Mouse (Mus musculus) intestine, embryonic 16.5 days (tissue): Measurements from ENCODE around the gene Ier3. TPM values are rescaled to one million over a fixed set of nuclear protein-coding genes. Genes with fewer than 3 reads are reported as not detected.
A peak's percentile ranks its signal among the peaks of the same experiment; 100 is the strongest.

Experiments
- ATAC-seq: fragments of 200-750 bp; cut with Nextera tagmentation; 2 replicates; pipeline ENCODE4 v1.8.0; 2017; ENCODE audit warnings: moderate TSS enrichment, moderate library complexity
- H3K27ac ChIP-seq: fragments of 300-500 bp; sonication (generic); 2 replicates; pipeline ENCODE4 v1.5.1; 2014; ENCODE audit warnings: mild to moderate bottlenecking, low read length
- H3K27me3 ChIP-seq: fragments of 300-500 bp; sonication (generic); replicated peaks from 2 replicates; pipeline ENCODE4 v1.6.1; 2014; ENCODE audit warnings: low read length, control low read depth, mixed read lengths; ENCODE audit not compliant: control insufficient read depth, insufficient read depth
- H3K36me3 ChIP-seq: fragments of 300-500 bp; sonication (generic); 2 replicates; pipeline ENCODE4 v1.6.1; 2014; ENCODE audit warnings: low read length, control low read depth; ENCODE audit not compliant: control insufficient read depth, insufficient read depth
- H3K4me1 ChIP-seq: fragments of 300-500 bp; sonication (generic); 2 replicates; pipeline ENCODE4 v1.6.1; 2014; ENCODE audit warnings: low read length, control low read depth, mixed read lengths; ENCODE audit not compliant: control insufficient read depth, insufficient read depth
- H3K4me2 ChIP-seq: fragments of 300-500 bp; sonication (generic); 2 replicates; pipeline ENCODE4 v1.6.1; 2014; ENCODE audit warnings: low read depth, low read length, control low read depth
- H3K4me3 ChIP-seq: fragments of 300-500 bp; sonication (generic); 2 replicates; pipeline ENCODE4 v1.5.1; 2014; ENCODE audit warnings: mild to moderate bottlenecking, low read length
- H3K9ac ChIP-seq: fragments of 300-500 bp; sonication (generic); 2 replicates; pipeline ENCODE4 v1.6.1; 2014; ENCODE audit warnings: low read depth, low read length
- H3K9me3 ChIP-seq: fragments of 300-500 bp; sonication (generic); 2 replicates; pipeline ENCODE4 v1.6.1; 2016; ENCODE audit warnings: low read length, control low read depth; ENCODE audit not compliant: control insufficient read depth
- WGBS: fragments of 180-500 bp; shearing (Covaris S2); extraction: QIAGEN DNeasy Blood & Tissue Kit; methylation state at CpG from one replicate; pipeline ENCODE4 v1.1.7; 2014; 5-methylcytosine and 5-hydroxymethylcytosine counted together
- polyA plus RNA-seq: library from polyadenylated mRNA; unstranded; fragments of >200 nt; fragmentation: Nextera tagmentation; extraction: Ambion mirVana; gene quantifications from 2 replicates; pipeline ENCODE4 v1.2.1, GENCODE M21; 2015

Ier3 gene
- polyA plus RNA-seq, 1 experiment from 2014 or later, result 16.0 TPM

DNA sequence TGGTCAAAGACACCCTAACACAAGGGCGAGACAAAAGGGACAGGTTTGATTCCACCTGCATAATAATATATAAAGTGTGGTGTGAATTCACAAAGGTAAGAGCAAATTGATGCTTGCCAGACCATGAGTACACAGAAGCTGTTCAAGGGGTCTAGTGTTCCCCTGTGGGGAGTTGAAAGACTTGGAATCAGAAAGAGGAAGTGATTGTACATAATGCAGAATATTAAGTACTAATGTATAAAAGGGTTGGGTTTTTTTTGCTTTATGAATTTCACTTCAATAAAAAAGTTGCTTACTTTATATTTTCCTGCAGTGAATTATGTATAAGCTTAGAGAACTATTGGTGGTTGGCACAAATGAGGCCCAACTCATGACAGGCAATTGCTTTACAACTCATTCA is 37.9 kb downstream of the Ier3 start:
- Histone ChIP-seq H3K4me3 (no peak overlapping the region), H3K27ac (no peak overlapping the region), H3K4me2 (no peak overlapping the region), H3K36me3 (0 out of 2 replicates have a peak, but pooled peaks cover 5% of the 10 kb centered on the region), H3K27me3 (no peaks in the 10 kb centered on the region), H3K4me1 (peaks cover 9% of the 10 kb centered on the region; the same call in 1 of the 2 replicates), H3K9me3 (no peaks in the 10 kb centered on the region), H3K9ac (no peak overlapping the region)
- ATAC-seq, result no peak
- 94% methylated on average over 1 of the region's 1 CpGs for WGBS

DNA sequence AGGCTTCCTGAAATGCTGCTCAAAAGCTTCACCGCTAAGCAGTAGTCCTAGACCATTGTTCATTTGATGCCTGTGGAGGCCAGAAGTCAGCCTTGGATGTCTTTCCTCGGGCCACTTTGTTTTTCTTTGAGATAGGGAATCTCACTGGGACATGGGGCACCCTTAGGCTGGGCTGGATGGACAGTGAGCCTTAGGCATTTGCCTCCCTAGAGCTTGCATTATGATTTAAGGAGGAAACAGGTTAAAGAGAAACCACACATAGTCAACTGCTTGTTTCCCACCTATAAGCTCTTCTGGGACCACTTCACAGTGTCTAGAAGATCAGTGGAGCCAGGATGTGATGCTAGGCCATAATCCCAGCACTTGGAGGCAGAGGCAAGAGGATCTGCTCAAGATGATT is 38.4 kb downstream of the Ier3 start:
- no peak overlapping the region for H3K4me2 ChIP-seq
- ATAC-seq, result no peak
- 62% methylated on average over 2 of the region's 2 CpGs for WGBS
- no peaks in the 10 kb centered on the region for H3K27me3 ChIP-seq
- no peak overlapping the region for H3K4me3 ChIP-seq
- no peaks in the 10 kb centered on the region for H3K9me3 ChIP-seq
- H3K9ac ChIP-seq, result no peak overlapping the region
- 0 out of 2 replicates have a peak, but pooled peaks cover 4% of the 10 kb centered on the region for H3K36me3 ChIP-seq
- H3K27ac ChIP-seq, result no peak overlapping the region
- peaks cover 9% of the 10 kb centered on the region; the same call in 1 of the 2 replicates for H3K4me1 ChIP-seq

DNA sequence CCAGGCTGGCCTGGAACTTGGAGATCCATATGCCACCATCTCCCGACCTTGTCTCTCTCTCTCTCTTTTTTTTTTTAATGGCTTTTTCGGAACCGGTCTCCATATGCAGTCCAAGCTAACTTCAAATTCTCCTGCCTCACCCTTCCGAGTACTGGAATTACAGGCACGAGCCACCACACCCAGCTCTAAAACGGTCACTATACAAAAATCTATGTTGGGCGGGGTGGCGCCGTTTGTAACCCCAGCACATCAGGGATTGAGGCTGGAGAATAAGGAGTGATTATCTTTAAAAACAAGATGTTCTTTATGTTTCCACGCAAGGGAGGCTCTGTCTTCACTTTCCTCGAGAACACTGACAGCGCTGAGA is 39.3 kb downstream of the Ier3 start:
- no peak overlapping the region for H3K27ac ChIP-seq

DNA sequence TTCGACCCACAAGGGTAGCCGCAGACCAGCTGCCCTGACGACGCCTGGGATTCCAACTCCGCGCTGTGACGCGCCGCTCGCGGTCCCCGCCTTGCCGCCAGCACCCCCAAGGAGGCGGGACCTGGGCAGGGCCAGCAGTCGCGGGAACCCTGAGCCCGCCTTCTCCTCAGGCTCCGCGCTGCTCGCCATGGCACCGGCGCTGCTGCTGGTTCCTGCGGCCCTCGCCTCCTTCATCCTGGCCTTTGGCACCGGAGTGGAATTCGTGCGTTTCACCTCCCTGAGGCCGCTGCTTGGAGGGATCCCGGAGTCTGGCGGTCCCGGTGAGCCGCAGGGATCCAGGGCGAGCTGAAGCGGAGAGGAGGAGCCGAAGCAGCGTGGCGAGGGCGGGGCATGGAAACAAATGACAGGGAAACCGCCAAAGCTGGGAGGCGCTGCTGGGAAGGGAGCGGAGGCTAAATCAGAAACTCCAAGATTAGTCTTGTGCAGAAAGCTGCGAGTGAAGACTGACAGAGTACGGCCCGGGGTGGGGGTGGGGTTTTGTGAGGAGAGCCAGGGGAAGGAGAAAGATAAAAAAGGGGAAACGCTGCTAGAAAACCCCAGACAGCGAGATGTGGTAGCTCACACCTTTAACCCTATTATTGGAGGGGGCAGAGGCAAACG is 39.8 kb downstream of the Ier3 start, which contains the start of gene Nrm:
TSS of gene Nrm (plus strand) at position 121 of the 660 bp plus-strand sequence.
- H3K36me3 ChIP-seq, result 0 out of 2 replicates have a peak, but pooled peaks cover 3% of the 10 kb centered on the region
- H3K27ac ChIP-seq, result peak within 1 kb of the TSS; percentile 88
- peak within 1 kb of the TSS; percentile 80 for H3K9ac ChIP-seq
- H3K27me3 ChIP-seq, result no peaks in the 10 kb centered on the region
- peaks cover 12% of the 10 kb centered on the region; the same call in 1 of the 2 replicates for H3K4me1 ChIP-seq
- ATAC-seq, result peak; percentile 95
- H3K4me2 ChIP-seq, result peak within 1 kb of the TSS; percentile 66
- under 1% methylated on average over 47 of the region's 47 CpGs for WGBS
- H3K9me3 ChIP-seq, result no peaks in the 10 kb centered on the region
- H3K4me3 ChIP-seq, result peak within 1 kb of the TSS; percentile 86

More for the DNA sequence above, 39.3 kb downstream of the Ier3 start:
- Histone ChIP-seq H3K9ac (peak overlapping the region; percentile 80), H3K4me1 (peaks cover 12% of the 10 kb centered on the region; the same call in 1 of the 2 replicates), H3K9me3 (no peaks in the 10 kb centered on the region), H3K36me3 (0 out of 2 replicates have a peak, but pooled peaks cover 3% of the 10 kb centered on the region), H3K4me2 (peak overlapping the region; percentile 66), H3K4me3 (peak overlapping the region; percentile 86), H3K27me3 (no peaks in the 10 kb centered on the region)
- 4% methylated on average over 12 of the region's 12 CpGs for WGBS
- peak; percentile 26; the same call in 1 of the 2 replicates for ATAC-seq

DNA sequence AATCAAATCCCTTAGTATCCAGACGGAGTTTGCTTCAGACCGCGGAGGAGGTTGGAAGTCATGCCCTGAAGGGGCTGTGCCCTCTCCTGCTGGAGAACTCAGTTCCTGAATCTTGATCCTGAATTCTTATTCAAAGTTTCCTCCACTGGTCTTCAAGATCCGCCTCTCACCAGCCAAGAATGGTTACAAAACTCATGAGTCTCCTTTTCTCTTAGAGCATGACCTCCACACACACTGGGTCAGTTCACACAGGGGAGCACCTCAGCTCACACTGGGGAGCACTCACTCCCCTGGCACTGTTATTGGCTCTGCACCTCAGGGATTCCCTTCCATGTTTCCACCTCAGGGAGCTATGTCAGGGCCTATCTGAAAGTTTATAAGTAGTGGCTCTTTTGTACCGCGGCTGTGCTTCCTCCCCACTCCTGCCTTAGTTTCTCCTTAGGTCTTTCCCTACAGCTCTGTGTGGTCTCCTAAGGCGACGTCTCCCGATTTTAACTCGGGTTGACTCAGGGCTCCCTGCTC is 43.4 kb downstream of the Ier3 start:
- H3K36me3 ChIP-seq, result no peaks in the 10 kb centered on the region
- peak overlapping the region; percentile 81 for H3K4me2 ChIP-seq
- peak overlapping the region; percentile 62 for H3K4me3 ChIP-seq
- peaks cover 26% of the 10 kb centered on the region for H3K4me1 ChIP-seq
- peak overlapping the region; percentile 77 for H3K9ac ChIP-seq
- no peak for ATAC-seq
- H3K9me3 ChIP-seq, result no peaks in the 10 kb centered on the region
- H3K27ac ChIP-seq, result peak overlapping the region; percentile 89
- H3K27me3 ChIP-seq, result no peaks in the 10 kb centered on the region
- 31% methylated on average over 10 of the region's 10 CpGs for WGBS

DNA sequence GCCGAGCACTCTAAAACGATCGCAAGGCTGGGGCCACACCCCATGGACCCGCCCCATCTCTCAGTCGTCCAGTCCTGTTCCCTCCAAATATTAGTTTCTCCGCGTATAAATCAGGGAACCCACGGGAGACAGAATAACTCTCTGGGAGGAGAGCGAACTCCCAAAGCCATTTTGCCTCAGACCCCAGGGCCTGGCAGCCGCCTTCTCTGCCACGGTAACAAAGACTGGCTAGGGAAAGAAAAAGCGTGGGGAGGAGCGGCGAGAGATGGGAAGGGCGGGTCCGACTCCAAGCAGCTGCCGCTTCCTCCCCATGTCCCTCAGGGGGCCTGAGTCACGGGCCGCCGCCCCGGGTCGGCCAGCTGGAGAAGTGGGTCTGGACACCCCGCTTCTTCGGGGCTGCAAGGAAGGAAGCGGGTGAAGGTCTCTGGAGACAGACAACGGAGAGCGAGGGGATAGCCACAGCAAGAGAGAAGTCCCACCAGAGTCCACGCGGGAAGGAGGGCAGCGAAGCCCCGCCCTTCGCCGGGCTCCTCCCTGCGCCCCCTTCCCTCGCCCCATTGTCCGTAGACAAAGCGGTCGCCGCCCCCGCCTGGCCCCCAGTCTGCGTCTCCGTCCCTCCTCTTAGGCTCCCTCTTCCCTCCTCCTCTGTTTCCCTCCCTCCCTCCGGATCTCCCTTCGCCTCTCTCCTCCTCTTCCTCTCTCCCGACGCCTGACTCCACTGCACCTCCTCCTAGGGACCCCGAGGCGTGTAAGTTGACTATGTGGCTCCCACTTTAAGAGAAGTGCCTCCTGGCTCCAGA is 44.2 kb downstream of the Ier3 start, which contains the start of gene Ppp1r18:
TSS of gene Ppp1r18 (plus strand) at position 113 of the 800 bp plus-strand sequence.
- no peaks in the 10 kb centered on the region for H3K9me3 ChIP-seq
- no peaks in the 10 kb centered on the region for H3K27me3 ChIP-seq
- H3K4me1 ChIP-seq, result peaks cover 30% of the 10 kb centered on the region
- WGBS, result under 1% methylated on average over 44 of the region's 48 CpGs
- H3K4me2 ChIP-seq, result peak within 1 kb of the TSS; percentile 81
- H3K36me3 ChIP-seq, result no peaks in the 10 kb centered on the region
- ATAC-seq, result peak; percentile 50
- peak within 1 kb of the TSS; percentile 77 for H3K9ac ChIP-seq
- H3K27ac ChIP-seq, result peak within 1 kb of the TSS; percentile 89
- H3K4me3 ChIP-seq, result peak within 1 kb of the TSS; percentile 62

DNA sequence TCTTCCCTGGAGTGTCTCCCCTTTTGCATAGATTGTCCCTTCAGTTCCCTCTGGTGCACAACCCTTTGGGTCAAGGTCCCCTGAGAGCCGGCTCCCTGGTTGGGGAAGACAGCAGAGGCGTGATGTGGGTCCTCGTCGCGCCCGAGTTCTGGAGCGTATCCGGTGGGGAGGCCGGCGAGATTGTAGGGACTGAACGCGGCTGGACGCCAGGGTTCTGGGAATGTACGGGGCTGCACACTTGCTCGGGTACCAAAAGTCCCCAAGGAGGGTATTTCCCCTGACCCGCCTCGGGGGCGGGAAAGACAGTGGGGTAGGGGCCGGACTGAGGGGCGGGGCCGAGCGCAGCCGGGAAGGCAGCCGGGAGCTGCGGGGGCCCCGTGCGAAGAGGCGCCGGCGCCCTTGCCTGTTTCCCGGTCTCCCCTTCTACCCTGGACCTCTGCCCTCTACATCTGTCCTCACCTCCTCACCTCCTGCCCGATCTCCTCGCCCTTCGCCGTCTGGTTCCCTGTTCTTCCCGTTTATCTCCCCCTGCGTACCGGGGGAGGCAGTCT is 44.9 kb downstream of the Ier3 start:
- no peaks in the 10 kb centered on the region for H3K27me3 ChIP-seq
- WGBS, result under 1% methylated on average over 38 of the region's 38 CpGs
- H3K9ac ChIP-seq, result peak overlapping the region; percentile 77
- no peaks in the 10 kb centered on the region; the same call in 1 of the 2 replicates for H3K36me3 ChIP-seq
- 0 out of 2 replicates have a peak, but pooled peaks cover 3% of the 10 kb centered on the region for H3K9me3 ChIP-seq
- H3K4me3 ChIP-seq, result peak overlapping the region; percentile 62
- peaks cover 32% of the 10 kb centered on the region for H3K4me1 ChIP-seq
- H3K4me2 ChIP-seq, result peak overlapping the region; percentile 81
- ATAC-seq, result peak; percentile 49
- peak overlapping the region; percentile 89 for H3K27ac ChIP-seq

DNA sequence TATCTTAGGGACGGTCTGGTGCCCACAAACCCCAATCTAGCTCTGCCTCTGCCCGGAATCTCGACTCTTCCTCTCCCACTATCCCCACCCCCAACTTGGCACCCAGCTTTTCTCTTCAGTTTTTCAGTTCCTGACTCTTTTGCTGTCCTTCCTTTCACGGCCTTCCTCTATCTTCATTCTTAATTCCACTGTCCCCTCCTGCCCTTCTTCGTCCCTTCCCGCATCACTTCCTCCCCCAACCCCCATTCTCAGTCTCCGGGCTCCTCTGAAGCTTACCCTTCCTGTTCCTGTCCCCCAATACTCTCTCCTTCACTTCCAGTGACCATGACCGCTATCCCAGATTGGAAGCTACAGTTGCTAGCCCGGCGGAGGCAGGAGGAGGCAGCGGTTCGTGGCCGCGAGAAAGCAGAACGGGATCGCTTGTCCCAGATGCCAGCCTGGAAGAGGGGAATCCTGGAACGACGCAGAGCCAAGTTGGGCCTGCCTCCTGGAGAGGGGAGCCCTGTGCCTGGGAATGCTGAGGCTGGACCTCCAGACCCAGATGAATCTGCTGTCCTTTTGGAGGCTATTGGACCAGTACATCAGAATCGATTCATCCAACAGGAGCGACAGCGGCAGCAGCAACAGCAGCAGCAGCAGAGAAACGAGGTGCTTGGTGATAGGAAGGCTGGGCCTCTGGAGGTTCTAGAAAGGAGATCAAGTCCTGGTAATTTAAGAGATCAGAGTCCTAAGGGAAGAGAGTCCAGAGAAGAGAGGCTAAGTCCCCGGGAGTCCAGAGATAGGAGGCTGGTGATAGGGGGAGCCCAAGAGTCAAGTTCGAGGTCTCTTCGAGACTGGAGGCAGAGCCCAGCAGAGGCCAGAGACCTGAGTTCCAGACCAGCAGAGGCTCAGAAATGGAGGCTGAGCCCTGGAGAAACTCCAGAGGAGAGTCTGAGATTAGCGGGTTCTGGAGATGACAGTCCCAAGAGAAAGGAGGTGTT is 45.7 kb downstream of the Ier3 start:
- Histone ChIP-seq H3K36me3 (no peaks in the 10 kb centered on the region; the same call in 1 of the 2 replicates), H3K4me3 (peak overlapping the region; percentile 62), H3K4me1 (peaks cover 31% of the 10 kb centered on the region), H3K4me2 (peak overlapping the region; percentile 81), H3K9ac (peak overlapping the region; percentile 77), H3K27ac (peak overlapping the region; percentile 89), H3K27me3 (no peaks in the 10 kb centered on the region), H3K9me3 (0 out of 2 replicates have a peak, but pooled peaks cover 4% of the 10 kb centered on the region)
- 16% methylated on average over 26 of the region's 26 CpGs for WGBS
- no peak for ATAC-seq
